Mouse (Mus musculus): ENCODE results near the gene Rngtt.

DNA sequence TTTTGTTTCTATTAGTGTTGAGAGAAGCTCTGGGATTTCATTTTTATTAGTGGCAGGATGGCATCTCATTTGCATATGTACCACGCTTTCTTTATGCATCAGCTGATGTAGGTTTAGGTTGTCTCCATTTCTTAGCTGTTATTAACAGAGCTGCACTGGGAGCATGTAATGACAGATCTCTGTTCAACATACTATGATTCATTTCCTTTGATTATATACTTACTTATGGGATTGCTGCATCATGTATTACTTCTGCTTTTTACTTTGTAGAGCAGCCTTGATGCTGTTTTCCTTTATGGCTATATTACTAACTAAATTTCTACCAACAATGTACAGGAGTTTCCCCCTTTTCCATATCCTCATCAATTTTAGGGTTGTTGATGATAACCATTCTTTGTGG, 109.5 kb downstream of the Rngtt start:
- TF ChIP-seq POLR2A (IDR thresholded peaks at IDR 0.05; ENCODE audit: insufficient read depth, low read depth, low read length) (no peak), CTCF (IDR thresholded peaks at IDR 0.05) (no peak)
